Mouse (Mus musculus) brain, embryonic 14.5 days (tissue): ENCODE measurements around the gene Olfr558.

ENCODE experiments used
- CTCF ChIP-seq: fragments of 200-500 bp; IDR thresholded peaks from 2 replicates; pipeline ENCODE4 v1.5.1; 2012; ENCODE audit warnings: inconsistent platforms, mild to moderate bottlenecking, moderate library complexity, borderline replicate concordance; ENCODE audit not compliant: insufficient read depth, insufficient read length; ENCODE audit errors: extremely low read depth
- POLR2A ChIP-seq: fragments of 200-500 bp; IDR thresholded peaks from 2 replicates; pipeline ENCODE4 v1.6.1; 2012; ENCODE audit warnings: mild to moderate bottlenecking, inconsistent platforms, borderline replicate concordance; ENCODE audit not compliant: poor library complexity, insufficient read depth, insufficient read length, severe bottlenecking; ENCODE audit errors: extremely low read depth

- TF ChIP-seq CTCF, result no peak
- no peak for TF ChIP-seq POLR2A
Observed at GRCm38 (mm10) chr7:102737705-102738104, 35.7 kb downstream of the Olfr558 start.
